Mouse (Mus musculus) thymus, adult 2 months (tissue): ENCODE measurements around the gene Nup188. TPM values are rescaled to one million over a fixed set of nuclear protein-coding genes. Genes with fewer than 3 reads are reported as not detected.

Source experiments
- DNase-seq: peaks from one replicate; pipeline ENCODE4 v3.0.0; 2021
- H3K27ac ChIP-seq: fragments of 200-500 bp; 2 replicates; pipeline ENCODE4 v1.5.1; 2012; ENCODE audit warnings: low read length, control low read depth; ENCODE audit not compliant: control insufficient read depth, insufficient read depth
- H3K27me3 ChIP-seq: fragments of 200-500 bp; 2 replicates; pipeline ENCODE4 v1.6.1; 2012; ENCODE audit warnings: mild to moderate bottlenecking, low read length, moderate library complexity, mixed read lengths; ENCODE audit not compliant: control insufficient read depth, insufficient read depth
- H3K36me3 ChIP-seq: fragments of 200-500 bp; 2 replicates; pipeline ENCODE4 v1.6.1; 2012; ENCODE audit warnings: mild to moderate bottlenecking, low read length, moderate library complexity; ENCODE audit not compliant: control insufficient read depth, insufficient read depth
- H3K4me1 ChIP-seq: fragments of 200-500 bp; replicated peaks from 2 replicates; pipeline ENCODE4 v1.6.1; 2012; ENCODE audit warnings: low read length; ENCODE audit not compliant: control insufficient read depth, insufficient read depth
- H3K4me3 ChIP-seq: fragments of 200-500 bp; 2 replicates; pipeline ENCODE4 v1.5.1; 2012; ENCODE audit warnings: mild to moderate bottlenecking, low read length, control low read depth, moderate library complexity; ENCODE audit not compliant: control insufficient read depth, insufficient read depth
- CTCF ChIP-seq: fragments of 200-500 bp; IDR thresholded peaks from 2 replicates; pipeline ENCODE4 v1.5.1; 2012; ENCODE audit warnings: mild to moderate bottlenecking, control low read depth, low read length, moderate library complexity, borderline replicate concordance; ENCODE audit not compliant: control insufficient read depth, poor library complexity, insufficient read depth; ENCODE audit errors: extremely low read depth
- POLR2A ChIP-seq: fragments of 200-500 bp; IDR thresholded peaks from 2 replicates; pipeline ENCODE4 v1.6.1; 2012; ENCODE audit warnings: mild to moderate bottlenecking, low read length, control low read depth, moderate library complexity; ENCODE audit not compliant: control insufficient read depth, poor library complexity, insufficient read depth; ENCODE audit errors: extremely low read depth
- WGBS: fragments of 180-500 bp; shearing (Covaris S2); methylation state at CpG from one replicate; pipeline ENCODE4 v1.1.7; 2018; 5-methylcytosine and 5-hydroxymethylcytosine counted together
- polyA plus RNA-seq: library from polyadenylated mRNA; depleted of rRNA; stranded (reverse); fragments of >200 nt; gene quantifications from 2 replicates; pipeline ENCODE4 v1.2.3, GENCODE M21; 2012

Gene Nup188
- polyA plus RNA-seq, 1 experiment, result 77.4 TPM

- Histone ChIP-seq H3K4me3 (no peak overlapping the region), H3K36me3 (peaks cover 68% of the 10 kb centered on the region), H3K27ac (no peak overlapping the region), H3K4me1 (no peaks in the 10 kb centered on the region), H3K27me3 (no peaks in the 10 kb centered on the region)
- TF ChIP-seq POLR2A, result no peak
- TF ChIP-seq CTCF, result no peak
- DNase-seq, result no peak
- over 99% methylated on average over 5 of the region's 5 CpGs for WGBS
Observed at GRCm38 (mm10) chr2:30325296-30325695, 39.1 kb downstream of the Nup188 start.

GRCm38 (mm10) chr2:30327276-30327675, 41.1 kb downstream of the Nup188 start:
- 96% methylated on average over 7 of the region's 7 CpGs for WGBS
- Histone ChIP-seq H3K36me3 (peaks cover 75% of the 10 kb centered on the region), H3K27me3 (no peaks in the 10 kb centered on the region), H3K4me1 (no peaks in the 10 kb centered on the region), H3K27ac (no peak overlapping the region), H3K4me3 (no peak overlapping the region)
- DNase-seq, result no peak
- TF ChIP-seq CTCF, result no peak

GRCm38 (mm10) chr2:30328791-30329190, 42.6 kb downstream of the Nup188 start:
- Histone ChIP-seq H3K4me1 (no peaks in the 10 kb centered on the region), H3K27me3 (no peaks in the 10 kb centered on the region), H3K27ac (no peak overlapping the region), H3K4me3 (no peak overlapping the region), H3K36me3 (peaks cover 75% of the 10 kb centered on the region)
- 87% methylated on average over 3 of the region's 3 CpGs for WGBS
- no peak for DNase-seq
- no peak for TF ChIP-seq POLR2A
- no peak for TF ChIP-seq CTCF

- Histone ChIP-seq H3K27ac (no peak overlapping the region), H3K27me3 (no peaks in the 10 kb centered on the region), H3K4me3 (no peak overlapping the region), H3K4me1 (no peaks in the 10 kb centered on the region), H3K36me3 (peaks cover 74% of the 10 kb centered on the region)
- no peak for DNase-seq
- 93% methylated on average over 2 of the region's 2 CpGs for WGBS
- TF ChIP-seq CTCF, result no peak
Observed at GRCm38 (mm10) chr2:30335324-30335723, 49.1 kb downstream of the Nup188 start.

- H3K4me3 ChIP-seq, result no peak overlapping the region
- TF ChIP-seq CTCF (no peak), POLR2A (no peak)
- no peak for DNase-seq
- H3K4me1 ChIP-seq, result no peaks in the 10 kb centered on the region
- peaks cover 68% of the 10 kb centered on the region for H3K36me3 ChIP-seq
- WGBS, result 96% methylated on average over 16 of the region's 16 CpGs
- no peaks in the 10 kb centered on the region for H3K27me3 ChIP-seq
- H3K27ac ChIP-seq, result no peak overlapping the region
Observed at GRCm38 (mm10) chr2:30336174-30336915, 50.1 kb downstream of the Nup188 start.

GRCm38 (mm10) chr2:30337179-30337578, 51.0 kb downstream of the Nup188 start:
- DNase-seq, result no peak
- Histone ChIP-seq H3K36me3 (peaks cover 63% of the 10 kb centered on the region), H3K27me3 (no peaks in the 10 kb centered on the region), H3K4me3 (no peak overlapping the region), H3K27ac (no peak overlapping the region), H3K4me1 (no peaks in the 10 kb centered on the region)
- TF ChIP-seq CTCF, result no peak
- over 99% methylated on average over 12 of the region's 12 CpGs for WGBS

GRCm38 (mm10) chr2:30342061-30342460, 55.9 kb downstream of the Nup188 start:
- H3K4me3 ChIP-seq, result no peak overlapping the region
- no peak overlapping the region for H3K27ac ChIP-seq
- H3K4me1 ChIP-seq, result no peaks in the 10 kb centered on the region
- TF ChIP-seq CTCF, result no peak
- no peak for TF ChIP-seq POLR2A
- DNase-seq, result no peak
- H3K36me3 ChIP-seq, result peaks cover 54% of the 10 kb centered on the region
- WGBS, result 96% methylated on average over 3 of the region's 3 CpGs
- no peaks in the 10 kb centered on the region for H3K27me3 ChIP-seq
